Mouse (Mus musculus) lung, embryonic 14.5 days (tissue): ENCODE measurements around the gene Cisd2. TPM values are rescaled to one million over a fixed set of nuclear protein-coding genes. Genes with fewer than 3 reads are reported as not detected.

Source experiments
- ATAC-seq: fragments of 200-750 bp; cut with Nextera tagmentation; 2 replicates; pipeline ENCODE4 v1.8.0; 2017; ENCODE audit warnings: mild to moderate bottlenecking, moderate TSS enrichment, moderate library complexity; ENCODE audit not compliant: insufficient read depth
- DNase-seq: peaks from one replicate; pipeline ENCODE4 v3.0.0-alpha.2; 2015
- H3K27ac ChIP-seq: fragments of 300-500 bp; sonication (generic); 2 replicates; pipeline ENCODE4 v1.5.1; 2014; ENCODE audit warnings: low read depth, mild to moderate bottlenecking, moderate library complexity
- H3K27me3 ChIP-seq: fragments of 300-500 bp; sonication (generic); 2 replicates; pipeline ENCODE4 v1.6.1; 2014; ENCODE audit warnings: low read length, control low read depth; ENCODE audit not compliant: insufficient read depth
- H3K36me3 ChIP-seq: fragments of 300-500 bp; sonication (generic); 2 replicates; pipeline ENCODE4 v1.6.1; 2014; ENCODE audit warnings: control low read depth; ENCODE audit not compliant: insufficient read depth
- H3K4me1 ChIP-seq: fragments of 300-500 bp; sonication (generic); 2 replicates; pipeline ENCODE4 v1.6.1; 2014; ENCODE audit warnings: antibody characterized with exemption, control low read depth; ENCODE audit not compliant: insufficient read depth
- H3K4me2 ChIP-seq: fragments of 300-500 bp; sonication (generic); 2 replicates; pipeline ENCODE4 v1.6.1; 2014; ENCODE audit warnings: mild to moderate bottlenecking
- H3K4me3 ChIP-seq: fragments of 300-500 bp; sonication (generic); 2 replicates; pipeline ENCODE4 v1.5.1; 2014; ENCODE audit warnings: low read depth, low read length
- H3K9ac ChIP-seq: fragments of 300-500 bp; sonication (generic); 2 replicates; pipeline ENCODE4 v1.6.1; 2014
- H3K9me3 ChIP-seq: fragments of 300-500 bp; sonication (generic); 2 replicates; pipeline ENCODE4 v1.6.1; 2016; ENCODE audit warnings: low read depth, low read length, control low read depth
- CTCF ChIP-seq: IDR thresholded peaks from 2 replicates; pipeline ENCODE4 v1.5.1; 2016; ENCODE audit warnings: antibody characterized with exemption, low read depth
- WGBS: fragments of 180-500 bp; shearing (Covaris S2); extraction: QIAGEN DNeasy Blood & Tissue Kit; methylation state at CpG from one replicate; pipeline ENCODE4 v1.1.7; 2014; 5-methylcytosine and 5-hydroxymethylcytosine counted together
- polyA plus RNA-seq: library from polyadenylated mRNA; unstranded; fragments of >200 nt; fragmentation: Nextera tagmentation; extraction: Ambion mirVana; gene quantifications from 2 replicates; pipeline ENCODE4 v1.2.1, GENCODE M21; 2014

Gene Cisd2
- polyA plus RNA-seq, 1 experiment from 2014 or later, result 66.6 TPM

GRCm38 (mm10) chr3:135440621-135441020 lies 16.9 kb upstream of the Cisd2 start:
- peak overlapping the region; percentile 97 for H3K4me2 ChIP-seq
- H3K27ac ChIP-seq, result peak overlapping the region; percentile 100; the same call in 1 of the 2 replicates
- H3K36me3 ChIP-seq, result peaks cover 33% of the 10 kb centered on the region; the same call in 1 of the 2 replicates
- H3K27me3 ChIP-seq, result no peaks in the 10 kb centered on the region
- WGBS, result 18% methylated on average over 10 of the region's 10 CpGs
- H3K4me1 ChIP-seq, result no peaks in the 10 kb centered on the region
- H3K9me3 ChIP-seq, result no peaks in the 10 kb centered on the region
- DNase-seq (peak; percentile 42), ATAC-seq (no peak)
- peak overlapping the region; percentile 89 for H3K4me3 ChIP-seq
- TF ChIP-seq CTCF, result no peak
- H3K9ac ChIP-seq, result peak overlapping the region; percentile 98

DNA sequence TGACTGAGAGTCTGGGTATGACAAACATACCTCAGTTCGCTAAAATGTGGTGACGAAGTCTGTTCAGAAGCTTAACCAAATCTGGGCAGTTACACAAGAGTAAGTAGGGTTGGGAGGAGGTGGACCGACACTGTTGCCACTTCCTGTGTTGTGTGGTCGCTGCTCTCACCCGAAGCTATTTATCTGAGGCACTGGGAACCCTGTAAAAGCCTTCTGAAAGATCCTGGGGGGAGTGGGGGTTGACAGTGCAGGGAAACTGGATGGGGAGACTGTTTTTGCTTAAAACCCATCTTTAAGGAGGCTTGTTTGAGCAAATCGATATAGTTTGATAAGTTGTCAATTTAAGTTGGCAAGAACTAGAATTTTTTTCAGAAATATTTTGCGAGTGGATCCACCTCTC lies 16.5 kb upstream of the Cisd2 start:
- Histone ChIP-seq H3K27me3 (no peaks in the 10 kb centered on the region), H3K27ac (peak overlapping the region; percentile 100), H3K9me3 (no peaks in the 10 kb centered on the region), H3K4me2 (peak overlapping the region; percentile 97), H3K36me3 (peaks cover 34% of the 10 kb centered on the region; the same call in 1 of the 2 replicates), H3K9ac (peak overlapping the region; percentile 98), H3K4me3 (peak overlapping the region; percentile 89), H3K4me1 (no peaks in the 10 kb centered on the region)
- DNase-seq, result peak; percentile 62
- no peak for TF ChIP-seq CTCF
- 7% methylated on average over 7 of the region's 7 CpGs for WGBS
- no peak for ATAC-seq

- H3K27ac ChIP-seq, result peak overlapping the region; percentile 100
These were observed 15.9 kb upstream of the Cisd2 start for GRCm38 (mm10) chr3:135439651-135440050.

GRCm38 (mm10) chr3:135438913-135439531 lies 15.3 kb upstream of the Cisd2 start:
- Histone ChIP-seq H3K27me3 (no peaks in the 10 kb centered on the region), H3K27ac (peak overlapping the region; percentile 100), H3K9ac (peak overlapping the region; percentile 98), H3K4me3 (peak overlapping the region; percentile 89), H3K36me3 (peaks cover 28% of the 10 kb centered on the region; the same call in 1 of the 2 replicates), H3K4me1 (no peaks in the 10 kb centered on the region), H3K9me3 (no peaks in the 10 kb centered on the region), H3K4me2 (peak overlapping the region; percentile 97)
- ATAC-seq, result peak; percentile 69
- TF ChIP-seq CTCF, result no peak
- WGBS, result under 1% methylated on average over 46 of the region's 76 CpGs
- DNase-seq, result peak; percentile 85

More at GRCm38 (mm10) chr3:135439651-135440050, 15.9 kb upstream of the Cisd2 start:
- Histone ChIP-seq H3K9ac (peak overlapping the region; percentile 98), H3K4me3 (peak overlapping the region; percentile 89), H3K4me1 (no peaks in the 10 kb centered on the region), H3K36me3 (peaks cover 31% of the 10 kb centered on the region; the same call in 1 of the 2 replicates), H3K9me3 (no peaks in the 10 kb centered on the region), H3K27me3 (no peaks in the 10 kb centered on the region), H3K4me2 (peak overlapping the region; percentile 97)
- TF ChIP-seq CTCF, result no peak
- 2% methylated on average over 15 of the region's 15 CpGs for WGBS
- no peak for ATAC-seq
- no peak for DNase-seq

- Histone ChIP-seq H3K36me3 (peaks cover 24% of the 10 kb centered on the region; the same call in 1 of the 2 replicates), H3K9me3 (no peaks in the 10 kb centered on the region), H3K27me3 (no peaks in the 10 kb centered on the region), H3K4me1 (no peaks in the 10 kb centered on the region), H3K27ac (peak overlapping the region; percentile 100), H3K4me3 (peak overlapping the region; percentile 89), H3K4me2 (peak overlapping the region; percentile 97), H3K9ac (peak overlapping the region; percentile 98)
- TF ChIP-seq CTCF, result no peak
- ATAC-seq (peak; percentile 80), DNase-seq (peak; percentile 90)
- WGBS, result under 1% methylated on average over 48 of the region's 50 CpGs
These were observed 14.8 kb upstream of the Cisd2 start for GRCm38 (mm10) chr3:135438531-135438912.

DNA sequence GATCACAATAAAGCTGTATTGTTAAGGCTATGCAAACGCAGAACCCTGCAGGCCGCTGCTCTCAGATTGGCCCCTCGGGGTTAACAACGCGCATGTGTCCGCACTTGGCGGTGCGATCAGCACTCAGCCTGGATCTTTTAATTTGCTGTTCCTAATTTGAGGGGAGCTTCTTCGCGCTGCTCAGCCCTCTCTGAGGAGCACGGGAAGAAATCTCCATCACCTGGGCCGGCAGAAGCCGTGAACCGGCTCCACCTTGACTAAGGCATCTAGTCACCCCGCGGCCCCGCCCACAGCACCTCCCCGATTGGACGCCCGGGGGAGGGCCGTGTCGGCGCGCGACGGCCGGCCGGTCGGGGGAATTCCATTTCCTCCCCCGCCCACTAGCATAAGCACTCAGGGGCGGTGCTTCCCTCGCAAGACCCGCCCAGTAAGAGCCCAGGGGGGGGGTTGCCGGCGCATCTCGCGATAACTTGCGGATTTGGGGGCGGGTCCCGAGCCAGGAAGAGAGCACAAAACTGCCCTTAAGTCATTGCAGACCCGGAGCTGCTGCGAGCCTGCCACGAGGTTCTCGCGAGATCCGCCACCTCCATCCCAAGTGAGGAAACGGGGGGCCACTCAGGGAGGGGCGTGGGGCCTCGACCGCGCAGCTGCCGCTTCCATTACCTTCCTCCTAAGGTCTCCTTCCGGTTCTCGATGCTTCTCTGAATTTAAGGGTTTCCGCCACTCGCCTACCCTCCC lies 14.2 kb upstream of the Cisd2 start, which contains the start of gene Ube2d3:
Gene Ube2d3 (plus strand): TSS at position 392 of the 738 bp plus-strand sequence.
- Histone ChIP-seq H3K4me3 (peak within 1 kb of the TSS; percentile 89), H3K4me2 (peak within 1 kb of the TSS; percentile 97), H3K27me3 (no peaks in the 10 kb centered on the region), H3K9me3 (no peaks in the 10 kb centered on the region), H3K27ac (peak within 1 kb of the TSS; percentile 100), H3K9ac (peak within 1 kb of the TSS; percentile 98), H3K36me3 (peaks cover 18% of the 10 kb centered on the region; the same call in 1 of the 2 replicates), H3K4me1 (no peaks in the 10 kb centered on the region)
- under 1% methylated on average over 55 of the region's 56 CpGs for WGBS
- no peak for TF ChIP-seq CTCF
- DNase-seq, result peak; percentile 99
- peak; percentile 94 for ATAC-seq
